Mouse (Mus musculus) left cerebral cortex, postnatal 10 days (tissue): ENCODE measurements around the gene Hnrnph1. TPM values are rescaled to one million over a fixed set of nuclear protein-coding genes. Genes with fewer than 3 reads are reported as not detected.

Source experiments
- microRNA-seq: library from miRNA; unstranded; fragments of <30 nt; microRNA quantifications from one replicate; pipeline ENCODE4 v1.2.0, GENCODE M21; 2022
- total RNA-seq, 2 experiments: library from RNA; stranded (reverse); gene quantifications; 2 replicates each; pipeline ENCODE4 v1.2.3; 2021

Hnrnph1 gene
- total RNA-seq, 2 experiments from 2014 or later, result 242 to 260 TPM

Small RNA genes lying within 50 kb of the gene (microRNA-seq; reads per million reads assigned to microRNA genes)
- not detected for gene Mir804

Other genes with a start within 250 kb of the Hnrnph1 start
- 10 to 100 TPM; 71.9 to 77.0 TPM for gene Tbc1d9b, start 245.6 kb upstream of the Hnrnph1 start, total RNA-seq
- gene Mrnip, start 202.5 kb upstream of the Hnrnph1 start, total RNA-seq, result 10 to 100 TPM; 18.5 to 20.6 TPM
- gene Sqstm1, start 166.2 kb upstream of the Hnrnph1 start, total RNA-seq, result 100 to 1,000 TPM; 356 to 381 TPM
- gene Mgat4b, start 166.1 kb upstream of the Hnrnph1 start, total RNA-seq, result 100 to 1,000 TPM; 144 to 146 TPM
- 10 to 100 TPM; 11.3 to 11.4 TPM for gene Ltc4s, start 138.4 kb upstream of the Hnrnph1 start, total RNA-seq
- 1 to 10 TPM; 8.4 to 8.5 TPM for gene Maml1, start 84.7 kb upstream of the Hnrnph1 start, total RNA-seq
- gene Canx, start 51.3 kb upstream of the Hnrnph1 start, total RNA-seq, result 100 to 1,000 TPM; 375 to 412 TPM
- not detected for gene Cby3, start 22.5 kb upstream of the Hnrnph1 start, total RNA-seq
- gene Rufy1, start 54.1 kb downstream of the Hnrnph1 start, total RNA-seq, result 10 to 100 TPM; 20.6 to 22.5 TPM
- 10 to 100 TPM; 11.1 to 14.3 TPM for gene Adamts2, start 225.1 kb downstream of the Hnrnph1 start, total RNA-seq